Mouse (Mus musculus): ENCODE results near the gene Meis1.

DNA sequence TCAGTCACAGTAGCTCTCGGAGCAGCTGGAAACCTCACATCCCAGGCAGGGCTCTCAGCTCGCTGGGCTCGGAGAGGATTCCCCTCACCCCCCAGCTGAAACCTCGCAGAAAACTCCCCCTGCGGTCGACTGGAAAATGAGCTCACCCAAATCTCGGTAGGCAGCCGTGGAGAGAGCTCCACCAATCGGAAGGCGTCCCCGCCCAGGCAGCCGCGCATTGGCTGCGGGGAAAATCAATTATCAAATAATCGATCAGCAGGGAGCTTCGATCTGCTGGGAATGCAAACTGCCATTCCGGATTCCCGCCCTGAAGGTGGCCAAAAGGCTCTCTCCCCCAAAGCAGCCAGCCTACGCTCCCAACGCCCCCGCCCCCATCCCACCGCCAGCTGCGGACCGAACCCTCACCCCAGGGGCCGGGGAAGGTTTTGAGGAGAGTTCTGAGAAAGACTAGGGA lies 1.6 kb upstream of the Meis1 start:
- TF ChIP-seq POLR2A (IDR thresholded peaks at IDR 0.05; ENCODE audit: borderline replicate concordance, control insufficient read depth, low read depth, low read length): no peak; the same call in 1 of the 2 replicates
- no peak for TF ChIP-seq CTCF (IDR thresholded peaks at IDR 0.05; ENCODE audit: control insufficient read depth, insufficient read depth, low read length)

All from bone marrow, adult 2 months (tissue).